Mouse (Mus musculus): Measurements from ENCODE around the gene Prkar2b. TPM values are rescaled to one million over a fixed set of nuclear protein-coding genes. Genes with fewer than 3 reads are reported as not detected.
A peak's percentile ranks its signal among the peaks of the same experiment; 100 is the strongest.

Prkar2b gene
- polyA plus RNA-seq, 1 experiment: 10.9 TPM

DNA sequence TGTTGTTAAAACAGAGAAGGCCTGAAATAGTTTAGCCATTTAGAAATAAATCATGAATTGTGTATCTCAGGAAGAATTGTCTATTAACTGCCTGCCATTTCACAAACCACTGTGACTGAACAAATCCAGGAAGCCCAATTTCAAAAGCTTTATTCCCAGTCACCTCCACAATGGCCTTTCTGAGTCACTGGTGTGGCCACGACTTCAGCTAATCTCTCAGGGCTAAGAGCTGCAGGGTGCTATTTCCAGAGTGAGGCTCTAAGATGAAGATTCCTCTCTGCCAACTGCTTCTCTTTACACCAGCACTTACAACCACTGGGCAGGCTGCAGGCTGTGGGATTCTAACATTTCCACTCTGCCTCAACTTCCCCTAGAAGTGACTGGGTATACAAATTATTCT is 92.0 kb downstream of the Prkar2b start:
- Histone ChIP-seq H3K27me3 (ENCODE audit: control insufficient read depth, insufficient read depth, low read length) (no peaks in the 10 kb centered on the region), H3K27ac (ENCODE audit: control insufficient read depth, insufficient read depth, low read length) (no peak overlapping the region), H3K4me3 (ENCODE audit: control insufficient read depth, insufficient read depth, low read length) (no peak overlapping the region), H3K4me1 (replicated peaks; ENCODE audit: control insufficient read depth, insufficient read depth, low read length) (peaks cover 12% of the 10 kb centered on the region), H3K36me3 (ENCODE audit: control insufficient read depth, insufficient read depth, low read length) (no peaks in the 10 kb centered on the region)
- TF ChIP-seq POLR2A (IDR thresholded peaks at IDR 0.05; ENCODE audit: control insufficient read depth, extremely low read depth, insufficient read depth, low read length, poor library complexity): no peak
- no peak for TF ChIP-seq CTCF (IDR thresholded peaks at IDR 0.05; ENCODE audit: borderline replicate concordance, control insufficient read depth, extremely low read depth, insufficient read depth, low read length, poor library complexity)
- DNase-seq: no peak
- WGBS: 83% methylated on average over 1 of the region's 1 CpGs

DNA sequence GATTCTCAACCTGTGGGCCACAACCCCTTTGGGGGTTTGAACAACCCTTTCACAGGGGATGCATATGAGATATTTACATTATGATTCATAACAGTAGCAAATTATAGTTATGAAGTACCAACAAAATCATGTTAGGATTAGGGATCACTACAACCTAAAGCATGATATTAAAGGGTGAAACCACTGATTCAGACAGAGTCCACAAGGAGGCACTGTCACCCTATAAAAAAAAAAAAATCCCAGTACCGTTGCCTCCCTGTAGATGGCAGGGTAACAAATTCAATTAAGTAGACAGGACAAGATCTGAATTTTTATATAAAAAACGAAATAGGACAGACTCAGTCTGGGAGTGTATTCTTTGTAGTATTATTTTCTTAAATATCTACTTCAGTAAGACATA is 93.6 kb downstream of the Prkar2b start:
- Histone ChIP-seq H3K36me3 (ENCODE audit: control insufficient read depth, insufficient read depth, low read length) (no peaks in the 10 kb centered on the region), H3K4me1 (replicated peaks; ENCODE audit: control insufficient read depth, insufficient read depth, low read length) (no peaks in the 10 kb centered on the region), H3K4me3 (ENCODE audit: control insufficient read depth, insufficient read depth, low read length) (no peak overlapping the region), H3K27ac (ENCODE audit: control insufficient read depth, insufficient read depth, low read length) (no peak overlapping the region), H3K27me3 (ENCODE audit: control insufficient read depth, insufficient read depth, low read length) (no peaks in the 10 kb centered on the region)
- 8% methylated on average over 2 of the region's 2 CpGs for WGBS
- no peak for TF ChIP-seq CTCF (IDR thresholded peaks at IDR 0.05; ENCODE audit: borderline replicate concordance, control insufficient read depth, extremely low read depth, insufficient read depth, low read length, poor library complexity)
- TF ChIP-seq POLR2A (IDR thresholded peaks at IDR 0.05; ENCODE audit: control insufficient read depth, extremely low read depth, insufficient read depth, low read length, poor library complexity): no peak
- peak; percentile 51 for DNase-seq

GRCm38 (mm10) chr12:31966405-31966804 is 94.7 kb downstream of the Prkar2b start:
- no peaks in the 10 kb centered on the region for H3K36me3 ChIP-seq (ENCODE audit: control insufficient read depth, insufficient read depth, low read length)
- 91% methylated on average over 4 of the region's 4 CpGs for WGBS
- no peaks in the 10 kb centered on the region for H3K27me3 ChIP-seq (ENCODE audit: control insufficient read depth, insufficient read depth, low read length)
- no peak for DNase-seq
- no peak overlapping the region for H3K27ac ChIP-seq (ENCODE audit: control insufficient read depth, insufficient read depth, low read length)
- no peak overlapping the region for H3K4me3 ChIP-seq (ENCODE audit: control insufficient read depth, insufficient read depth, low read length)
- H3K4me1 ChIP-seq (replicated peaks; ENCODE audit: control insufficient read depth, insufficient read depth, low read length): no peaks in the 10 kb centered on the region
- TF ChIP-seq CTCF (IDR thresholded peaks at IDR 0.05; ENCODE audit: borderline replicate concordance, control insufficient read depth, extremely low read depth, insufficient read depth, low read length, poor library complexity): no peak
- no peak for TF ChIP-seq POLR2A (IDR thresholded peaks at IDR 0.05; ENCODE audit: control insufficient read depth, extremely low read depth, insufficient read depth, low read length, poor library complexity)

GRCm38 (mm10) chr12:31965517-31966212 is 95.4 kb downstream of the Prkar2b start:
- no peaks in the 10 kb centered on the region for H3K27me3 ChIP-seq (ENCODE audit: control insufficient read depth, insufficient read depth, low read length)
- H3K4me3 ChIP-seq (ENCODE audit: control insufficient read depth, insufficient read depth, low read length): no peak overlapping the region
- TF ChIP-seq POLR2A (IDR thresholded peaks at IDR 0.05; ENCODE audit: control insufficient read depth, extremely low read depth, insufficient read depth, low read length, poor library complexity) (no peak), CTCF (IDR thresholded peaks at IDR 0.05; ENCODE audit: borderline replicate concordance, control insufficient read depth, extremely low read depth, insufficient read depth, low read length, poor library complexity) (no peak)
- no peak overlapping the region for H3K27ac ChIP-seq (ENCODE audit: control insufficient read depth, insufficient read depth, low read length)
- no peaks in the 10 kb centered on the region for H3K36me3 ChIP-seq (ENCODE audit: control insufficient read depth, insufficient read depth, low read length)
- WGBS: 96% methylated on average over 12 of the region's 12 CpGs
- no peaks in the 10 kb centered on the region for H3K4me1 ChIP-seq (replicated peaks; ENCODE audit: control insufficient read depth, insufficient read depth, low read length)
- no peak for DNase-seq

GRCm38 (mm10) chr12:31964074-31964473 is 97.0 kb downstream of the Prkar2b start:
- no peak overlapping the region for H3K27ac ChIP-seq (ENCODE audit: control insufficient read depth, insufficient read depth, low read length)
- H3K27me3 ChIP-seq (ENCODE audit: control insufficient read depth, insufficient read depth, low read length): no peaks in the 10 kb centered on the region
- no peaks in the 10 kb centered on the region for H3K36me3 ChIP-seq (ENCODE audit: control insufficient read depth, insufficient read depth, low read length)
- 95% methylated on average over 6 of the region's 6 CpGs for WGBS
- no peak overlapping the region for H3K4me3 ChIP-seq (ENCODE audit: control insufficient read depth, insufficient read depth, low read length)
- no peak for DNase-seq
- TF ChIP-seq POLR2A (IDR thresholded peaks at IDR 0.05; ENCODE audit: control insufficient read depth, extremely low read depth, insufficient read depth, low read length, poor library complexity): no peak
- no peak for TF ChIP-seq CTCF (IDR thresholded peaks at IDR 0.05; ENCODE audit: borderline replicate concordance, control insufficient read depth, extremely low read depth, insufficient read depth, low read length, poor library complexity)
- H3K4me1 ChIP-seq (replicated peaks; ENCODE audit: control insufficient read depth, insufficient read depth, low read length): no peaks in the 10 kb centered on the region

DNA sequence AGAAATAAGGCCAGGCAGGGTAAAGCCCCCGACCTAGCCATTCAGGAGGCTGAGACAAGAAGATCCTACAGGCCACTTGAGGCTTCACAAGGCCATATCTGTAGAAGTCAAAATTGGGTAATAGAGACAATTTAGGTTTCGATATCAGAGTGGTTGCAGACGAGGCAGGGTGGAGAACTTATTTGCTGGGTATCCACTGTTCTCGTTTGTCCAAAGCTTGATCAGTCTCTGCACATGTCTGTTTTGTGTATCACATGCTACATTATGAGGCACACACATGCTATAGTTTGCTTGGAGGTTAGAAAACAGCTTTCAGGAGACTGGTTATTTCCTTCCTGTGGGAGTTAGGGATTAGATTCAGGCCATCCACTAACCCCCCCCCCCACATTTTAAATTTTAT is 105.3 kb downstream of the Prkar2b start:
- no peak overlapping the region for H3K4me3 ChIP-seq (ENCODE audit: control insufficient read depth, insufficient read depth, low read length)
- H3K27ac ChIP-seq (ENCODE audit: control insufficient read depth, insufficient read depth, low read length): no peak overlapping the region
- H3K36me3 ChIP-seq (ENCODE audit: control insufficient read depth, insufficient read depth, low read length): no peaks in the 10 kb centered on the region
- no peak for DNase-seq
- no peaks in the 10 kb centered on the region for H3K27me3 ChIP-seq (ENCODE audit: control insufficient read depth, insufficient read depth, low read length)
- WGBS: 96% methylated on average over 4 of the region's 4 CpGs
- TF ChIP-seq POLR2A (IDR thresholded peaks at IDR 0.05; ENCODE audit: control insufficient read depth, extremely low read depth, insufficient read depth, low read length, poor library complexity) (no peak), CTCF (IDR thresholded peaks at IDR 0.05; ENCODE audit: borderline replicate concordance, control insufficient read depth, extremely low read depth, insufficient read depth, low read length, poor library complexity) (no peak)
- no peaks in the 10 kb centered on the region for H3K4me1 ChIP-seq (replicated peaks; ENCODE audit: control insufficient read depth, insufficient read depth, low read length)

DNA sequence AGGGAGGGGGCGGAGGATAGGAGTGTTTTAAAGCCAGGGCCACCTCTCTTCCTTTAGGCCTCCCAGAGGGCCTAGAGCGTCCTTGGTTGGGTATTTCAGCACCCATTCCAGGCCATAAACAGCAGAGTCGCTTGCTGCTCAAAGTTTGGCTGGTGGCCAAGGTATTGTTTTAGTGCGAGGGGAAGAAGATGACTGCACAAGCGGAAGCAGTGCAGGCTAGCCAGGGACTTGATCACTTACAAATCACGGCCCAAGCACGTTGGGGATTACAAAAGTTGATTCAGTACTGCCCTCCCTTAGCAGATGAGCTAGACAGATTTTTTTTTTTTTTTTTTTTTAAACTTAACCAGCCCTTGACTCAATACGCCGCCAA is 110.5 kb downstream of the Prkar2b start:
- Histone ChIP-seq H3K4me1 (replicated peaks; ENCODE audit: control insufficient read depth, insufficient read depth, low read length) (no peaks in the 10 kb centered on the region; the same call in 1 of the 2 replicates), H3K27ac (ENCODE audit: control insufficient read depth, insufficient read depth, low read length) (peak overlapping the region; percentile 88), H3K4me3 (ENCODE audit: control insufficient read depth, insufficient read depth, low read length) (peak overlapping the region; percentile 42), H3K27me3 (ENCODE audit: control insufficient read depth, insufficient read depth, low read length) (no peaks in the 10 kb centered on the region), H3K36me3 (ENCODE audit: control insufficient read depth, insufficient read depth, low read length) (no peaks in the 10 kb centered on the region)
- WGBS: 21% methylated on average over 9 of the region's 9 CpGs
- no peak for TF ChIP-seq CTCF (IDR thresholded peaks at IDR 0.05; ENCODE audit: borderline replicate concordance, control insufficient read depth, extremely low read depth, insufficient read depth, low read length, poor library complexity)
- TF ChIP-seq POLR2A (IDR thresholded peaks at IDR 0.05; ENCODE audit: control insufficient read depth, extremely low read depth, insufficient read depth, low read length, poor library complexity): peak; percentile 24; the same call in 1 of the 2 replicates
- DNase-seq: no peak
